Mouse (Mus musculus) brain, adult 2 months (tissue): Measurements from ENCODE around the gene Mogat1.
A peak's percentile ranks its signal among the peaks of the same experiment; 100 is the strongest.
"Not testable (repeated sequence)": the region's sequence is repeated elsewhere in the genome, so short reads cannot be mapped to it uniquely, and the experiment has no call there.

Source experiments
- DNase-seq: peaks from one replicate; pipeline ENCODE4 v3.0.0; 2011; ENCODE audit warnings: low read depth, low spot score

Mogat1 gene

DNA sequence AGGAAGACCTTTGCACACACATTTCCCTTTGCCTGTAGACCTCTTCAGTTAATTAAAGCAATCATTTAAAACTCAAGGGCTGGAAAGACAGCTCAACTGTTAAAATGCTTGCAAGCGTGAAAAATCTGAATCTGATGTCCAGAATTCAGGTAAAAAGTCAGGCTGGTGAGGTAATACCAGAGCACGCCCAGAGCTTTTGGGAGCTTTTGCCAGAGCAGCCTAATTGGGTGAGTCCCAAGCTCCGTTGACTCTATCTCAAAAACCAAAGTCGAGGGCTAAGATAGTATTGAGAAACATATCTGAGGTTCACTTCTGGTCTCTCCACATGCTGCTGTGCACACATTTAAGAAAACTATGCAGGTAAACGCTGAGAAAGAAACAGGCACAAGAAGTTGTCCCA is at the start of gene Mogat1:
TSS of gene Mogat1 (plus strand) at position 130 of the 400 bp plus-strand sequence.
- no peak for DNase-seq

DNA sequence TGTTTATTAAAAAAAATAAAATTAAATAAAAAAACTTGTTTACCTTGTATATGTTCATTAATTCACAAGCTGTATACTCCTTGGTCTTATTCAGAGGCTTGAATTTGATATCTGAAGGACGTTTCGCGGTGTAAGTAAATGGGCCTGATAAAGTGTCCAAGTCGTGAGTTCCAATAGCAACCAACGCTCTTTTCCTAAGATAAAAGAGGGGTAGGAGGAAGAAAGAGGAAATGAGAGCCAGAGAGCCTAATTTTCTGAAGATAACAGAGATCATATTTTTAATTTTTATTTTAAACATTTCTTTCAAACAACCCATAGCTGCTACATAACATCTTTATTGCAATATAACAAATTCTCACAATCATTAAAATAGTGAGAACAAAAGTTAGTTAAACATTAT is 38.4 kb upstream of the Mogat1 start:
- no peak for DNase-seq

DNA sequence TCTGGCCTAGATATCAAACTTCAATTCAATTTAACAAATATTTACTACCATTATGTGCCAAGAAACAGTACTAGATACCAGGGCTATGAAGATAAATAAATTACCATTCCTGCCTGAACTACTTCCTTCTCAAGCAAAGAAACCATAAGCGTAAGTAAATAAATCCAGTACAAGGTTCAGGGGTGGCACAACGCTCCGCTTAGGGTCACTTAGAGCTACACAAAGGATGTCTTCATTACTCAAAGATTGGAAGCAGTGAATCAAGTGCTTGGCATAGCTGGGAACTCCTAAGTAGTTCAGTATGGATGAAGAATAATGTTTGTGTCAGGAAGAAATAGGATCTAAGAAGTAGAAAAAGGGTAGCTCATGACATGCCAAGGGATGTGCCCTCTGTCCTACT is 27.4 kb upstream of the Mogat1 start:
- no peak for DNase-seq

DNA sequence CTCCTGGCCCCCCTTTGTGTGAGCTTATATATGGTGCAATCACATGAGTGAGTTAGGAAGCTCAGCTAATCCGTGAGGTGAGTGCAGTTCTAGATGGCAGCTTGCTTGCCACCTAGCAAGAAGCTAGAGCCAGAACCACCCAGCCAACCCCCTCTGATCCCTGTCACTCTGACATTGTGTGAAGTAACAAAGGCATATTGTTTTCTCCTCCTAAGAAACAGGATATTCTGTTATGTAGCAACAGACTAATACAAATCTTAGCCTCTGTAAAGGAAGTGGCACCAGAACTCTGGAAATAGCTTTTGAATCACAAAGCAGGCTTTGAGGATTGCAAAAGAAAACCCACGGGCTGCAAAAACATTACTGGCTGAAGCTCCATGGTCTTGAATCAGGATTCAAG is 26.4 kb upstream of the Mogat1 start:
- no peak for DNase-seq

DNA sequence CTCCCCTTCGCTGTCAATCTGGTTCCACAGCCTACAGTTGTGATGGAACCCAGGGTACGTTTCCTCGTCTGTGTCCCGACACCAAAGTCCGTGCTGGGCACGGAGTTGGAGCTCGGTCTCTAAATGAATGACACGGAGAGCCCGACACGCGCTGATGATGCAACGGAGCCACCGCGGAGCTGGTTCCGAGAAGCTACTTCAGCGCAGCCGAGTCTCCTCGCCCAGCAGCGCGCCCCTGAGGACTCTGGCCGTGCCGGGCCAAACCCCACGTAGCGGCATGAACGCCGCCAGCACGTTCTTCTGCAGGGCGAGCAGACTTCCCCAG is 22.4 kb upstream of the Mogat1 start:
- no peak for DNase-seq

DNA sequence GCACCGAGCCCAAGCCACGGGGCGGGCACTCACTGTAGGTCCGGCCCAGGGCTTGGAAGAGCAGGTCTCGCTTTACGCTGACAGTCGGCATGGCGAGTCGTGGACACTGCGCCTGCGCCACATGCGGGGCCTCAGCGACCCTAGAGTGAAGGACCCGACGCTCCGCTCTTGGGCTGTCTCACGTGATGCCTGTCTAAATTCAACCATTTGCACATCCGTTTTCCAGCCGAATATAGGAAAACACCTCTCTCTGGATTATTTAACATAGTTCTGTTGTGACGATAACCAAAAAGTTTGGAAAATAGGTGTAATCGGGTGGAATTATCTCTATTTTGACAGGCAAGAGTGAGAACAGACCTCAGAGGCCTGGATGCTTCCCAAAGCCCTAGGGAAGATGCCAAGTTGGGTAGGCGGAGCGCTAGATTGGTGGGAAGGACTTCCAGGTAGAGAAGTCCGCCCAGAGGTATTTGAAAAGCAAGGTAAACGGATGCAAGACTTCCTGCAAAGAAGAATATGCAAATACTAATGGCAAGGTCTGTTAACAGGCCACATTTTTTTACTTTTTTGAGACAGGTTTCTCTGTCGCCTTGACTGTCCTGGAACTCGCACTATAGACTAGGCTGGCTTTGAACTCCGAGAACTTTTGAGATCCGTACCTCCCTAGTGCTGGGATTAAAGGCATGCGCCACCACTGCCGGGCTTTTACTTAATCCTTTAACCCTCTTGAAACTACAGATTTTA is 21.9 kb upstream of the Mogat1 start, which contains the start of gene Farsb:
TSS of gene Farsb (minus strand) at position 146 of the 741 bp plus-strand sequence.
- DNase-seq: peak; percentile 97

DNA sequence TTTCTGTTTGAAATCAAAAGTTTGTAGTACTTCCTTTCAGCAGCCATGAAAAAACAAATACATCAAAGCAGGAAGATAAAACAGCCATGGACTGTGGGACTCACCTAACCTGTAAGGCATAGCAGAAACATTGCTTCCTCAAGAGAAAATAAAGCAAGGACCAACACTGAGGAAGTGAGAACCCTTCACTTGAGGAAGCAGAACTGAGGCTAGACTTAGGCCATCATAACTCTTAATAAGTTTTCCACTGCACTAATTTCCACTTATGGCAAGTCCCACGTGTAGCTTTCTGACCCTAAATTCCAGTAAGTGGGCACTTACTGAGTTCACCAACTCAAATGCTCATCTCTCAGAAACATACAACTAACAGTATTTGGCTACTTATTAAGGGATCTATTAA is 20.6 kb upstream of the Mogat1 start:
- DNase-seq: no peak

DNA sequence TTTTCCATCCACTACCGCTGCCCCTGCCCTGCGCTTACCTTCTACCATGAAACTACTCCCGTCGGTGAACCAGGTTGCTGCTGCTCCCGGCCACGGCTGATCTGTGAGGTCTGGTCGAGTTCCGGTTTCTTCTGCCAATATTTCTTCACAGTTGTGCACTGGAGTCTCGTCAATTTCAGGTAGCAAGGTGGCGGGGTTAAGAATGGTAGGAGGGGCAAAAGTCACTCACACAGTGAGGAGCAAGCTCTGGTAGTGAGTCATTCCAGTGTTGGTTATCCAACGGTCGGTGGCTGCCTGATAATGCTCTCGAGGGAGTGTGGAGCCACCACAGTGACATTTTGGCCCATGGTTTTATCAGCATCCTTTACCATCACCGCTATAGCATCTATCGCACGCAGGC is 9.8 kb upstream of the Mogat1 start:
- DNase-seq: no peak

DNA sequence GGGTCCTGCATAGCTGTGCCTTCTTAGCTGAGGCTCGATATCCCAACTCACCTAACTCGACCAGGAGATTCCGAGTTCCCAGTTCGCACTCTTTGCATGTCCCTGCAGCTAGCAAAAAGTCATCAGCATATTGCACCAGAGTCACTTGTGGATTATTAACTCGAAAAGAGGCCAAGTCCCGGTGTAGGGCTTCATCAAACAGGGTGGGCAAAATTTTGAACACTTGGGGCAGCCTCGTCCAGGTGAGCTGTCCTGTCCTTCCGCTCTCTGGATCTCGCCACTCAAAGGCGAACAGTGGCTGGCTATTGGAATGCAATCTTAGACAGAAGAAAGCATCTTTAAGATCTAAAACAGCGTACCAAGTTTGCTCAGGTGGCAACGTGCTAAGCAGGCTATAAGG is 8.9 kb upstream of the Mogat1 start:
- DNase-seq: not testable (repeated sequence)

DNA sequence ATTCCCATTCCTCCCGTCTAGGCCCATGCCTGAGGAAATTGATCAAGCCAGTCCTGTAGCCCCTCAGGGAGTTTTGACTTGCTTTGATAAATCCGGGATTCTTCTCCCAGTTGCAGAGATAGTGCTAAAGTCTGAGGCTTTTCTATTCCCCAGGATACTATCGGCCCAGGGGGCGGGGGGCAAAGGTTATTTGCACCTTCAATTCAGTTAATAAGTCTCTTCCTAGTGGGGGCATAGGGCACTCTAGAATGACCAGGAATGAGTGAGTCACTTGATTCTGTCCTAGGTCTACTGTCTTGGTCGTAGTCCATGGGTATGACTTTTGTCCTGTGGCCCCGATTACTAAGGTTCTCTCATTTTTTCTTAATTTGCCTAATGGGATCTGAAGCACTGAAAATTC is 8.3 kb upstream of the Mogat1 start:
- no peak for DNase-seq

DNA sequence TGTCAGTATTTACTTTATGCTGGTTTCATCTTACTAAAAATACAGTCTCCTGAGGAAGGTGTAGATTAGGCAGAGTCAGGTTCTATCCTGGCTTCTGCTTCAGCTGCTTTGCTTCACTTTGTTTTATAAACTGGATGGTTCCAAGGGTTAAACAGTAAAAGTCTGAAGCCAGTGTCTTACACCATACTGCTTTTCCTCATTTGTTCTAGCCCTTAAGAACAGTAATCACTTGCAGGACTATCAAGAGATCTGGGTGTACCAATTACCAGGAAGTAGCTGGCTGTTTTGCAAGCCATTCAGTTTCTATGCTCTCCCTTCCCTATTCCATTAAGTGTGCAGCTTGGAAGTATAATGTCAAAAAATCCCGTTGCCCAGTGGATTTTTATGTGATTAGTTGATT is 3.7 kb upstream of the Mogat1 start:
- no peak for DNase-seq

DNA sequence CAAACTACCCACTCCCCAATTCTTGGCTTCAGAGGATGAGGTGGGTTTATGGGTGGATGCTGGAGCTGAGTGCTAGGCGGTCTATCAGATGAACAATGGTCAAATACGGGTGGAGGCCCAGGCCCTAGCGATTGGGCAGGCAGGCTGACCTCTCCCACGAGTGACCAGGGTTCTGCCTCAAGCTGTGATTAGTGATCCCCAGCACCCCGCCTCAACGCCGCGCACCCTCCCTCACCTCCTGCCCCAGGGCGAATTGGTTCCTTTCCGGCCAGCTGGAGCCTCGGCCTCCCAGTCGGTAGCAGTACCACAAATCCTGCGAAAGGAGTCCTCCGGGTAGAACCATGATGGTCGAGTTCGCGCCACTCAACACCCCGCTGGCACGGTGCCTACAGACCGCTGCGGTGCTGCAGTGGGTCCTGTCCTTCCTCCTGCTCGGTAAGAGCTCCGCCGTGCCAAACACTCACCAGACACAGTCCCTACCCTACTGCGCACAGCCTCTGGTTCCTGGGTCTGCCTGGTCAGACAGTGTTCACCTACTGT is 900 bp downstream of the Mogat1 start, which contains the start of gene BC035947:
TSS of gene BC035947 (minus strand) at position 538 of the 540 bp plus-strand sequence.
- no peak for DNase-seq

DNA sequence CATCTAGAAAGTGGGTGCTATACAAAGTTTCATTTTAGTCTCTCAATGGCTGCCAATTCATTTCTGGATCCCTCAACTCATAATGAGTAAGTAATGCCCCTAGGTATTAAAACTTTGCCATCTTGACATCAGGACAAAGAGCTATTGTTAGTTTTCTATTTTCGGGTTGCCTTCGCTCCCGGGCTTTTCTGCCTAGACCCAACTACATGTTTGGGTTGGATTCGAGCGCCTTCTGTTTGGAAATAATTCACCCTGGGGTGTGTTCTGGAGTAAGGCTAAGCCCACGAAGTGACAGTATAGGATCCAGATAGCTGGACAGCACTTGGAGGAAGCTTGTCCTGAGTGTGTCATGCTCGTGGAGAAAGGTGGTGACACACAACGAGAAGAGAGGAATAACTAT is 2.0 kb downstream of the Mogat1 start:
- DNase-seq: no peak

DNA sequence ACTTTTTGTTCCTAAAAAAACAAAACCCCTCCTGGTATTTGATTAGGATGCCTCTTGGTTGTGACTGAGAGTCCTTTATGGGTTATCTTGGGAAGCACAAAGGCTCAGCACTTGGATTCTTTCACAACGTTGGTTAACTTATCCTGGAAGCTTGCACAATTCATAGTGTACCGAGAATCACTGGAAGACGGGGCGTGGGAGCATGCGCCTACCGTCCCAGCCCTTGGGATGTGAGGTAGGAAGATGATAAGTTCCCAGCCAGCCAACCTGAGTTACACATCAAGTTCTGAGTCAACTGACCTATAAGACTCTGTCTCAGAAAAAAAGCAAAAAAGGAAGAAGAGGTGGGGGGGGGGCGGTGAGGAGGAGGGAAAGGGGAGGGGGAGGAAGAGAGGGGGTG is 8.1 kb downstream of the Mogat1 start:
- peak; percentile 46 for DNase-seq

DNA sequence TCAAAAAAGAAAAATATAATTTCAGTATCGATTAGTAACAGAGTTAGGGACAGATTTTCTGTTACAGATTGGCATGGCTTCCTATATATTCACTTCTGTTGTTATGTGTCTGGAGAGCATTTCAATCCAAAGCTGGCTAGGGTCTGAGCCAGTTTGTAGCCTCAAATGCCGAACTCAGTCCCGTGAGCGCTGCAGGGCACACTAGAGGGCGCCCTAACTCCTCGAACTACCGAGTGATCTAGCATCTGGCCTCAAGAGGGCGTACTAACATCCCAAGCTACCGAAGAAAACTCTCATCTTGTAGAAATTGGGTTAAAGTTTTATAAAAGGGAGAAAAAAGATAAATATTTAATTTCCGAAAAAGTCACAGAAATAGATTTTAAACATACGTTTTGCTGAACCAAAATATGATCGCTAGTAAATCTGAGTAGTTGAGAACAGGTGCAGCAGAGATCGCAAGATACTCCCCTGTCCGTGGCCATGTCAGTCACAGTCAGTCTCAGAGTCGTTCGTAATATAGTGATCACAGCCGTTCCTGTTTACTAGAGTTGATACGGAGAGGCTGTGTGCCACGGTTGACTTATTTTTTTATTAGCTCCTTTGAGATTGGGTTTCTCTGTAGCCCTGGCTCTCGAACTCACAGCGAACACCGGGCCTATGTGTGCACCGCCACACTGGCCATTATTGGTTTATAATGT is 14.5 kb downstream of the Mogat1 start:
- DNase-seq: peak; percentile 85

DNA sequence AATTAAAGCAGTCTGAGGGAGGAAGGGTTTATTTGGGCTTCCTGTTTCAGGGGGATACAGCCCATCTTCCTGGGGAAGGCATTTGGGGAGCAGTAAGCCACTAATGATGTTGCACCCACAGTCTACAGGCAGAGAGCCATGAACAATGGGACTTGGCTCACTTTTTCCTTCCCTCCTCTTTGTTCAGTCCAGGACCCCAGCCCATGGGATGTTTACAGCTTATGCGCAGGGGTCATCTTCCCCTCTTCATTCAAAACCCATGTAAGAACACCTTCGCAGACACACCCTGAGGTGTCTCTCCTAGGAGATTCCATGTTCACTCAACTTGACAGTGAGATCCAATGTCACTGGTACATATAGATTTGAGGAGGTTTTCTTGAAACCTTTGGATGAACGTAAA is 17.6 kb downstream of the Mogat1 start:
- no peak for DNase-seq

DNA sequence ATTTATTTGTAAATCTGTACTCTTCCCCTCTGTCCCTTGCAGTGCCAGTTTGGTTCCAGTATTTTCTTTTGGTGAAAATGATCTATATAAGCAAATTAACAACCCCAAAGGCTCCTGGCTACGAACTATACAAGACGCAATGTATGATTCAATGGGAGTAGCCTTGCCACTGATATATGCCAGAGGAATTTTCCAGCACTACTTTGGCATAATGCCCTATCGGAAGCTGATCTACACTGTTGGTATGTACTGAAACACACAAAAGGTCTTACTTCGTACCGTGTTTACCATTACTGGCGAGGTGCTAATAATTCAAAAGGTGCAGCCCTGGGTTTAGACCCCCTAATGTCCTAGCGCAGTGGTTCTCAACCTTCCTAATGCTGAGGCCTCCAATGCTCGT is 18.2 kb downstream of the Mogat1 start:
- DNase-seq: no peak

DNA sequence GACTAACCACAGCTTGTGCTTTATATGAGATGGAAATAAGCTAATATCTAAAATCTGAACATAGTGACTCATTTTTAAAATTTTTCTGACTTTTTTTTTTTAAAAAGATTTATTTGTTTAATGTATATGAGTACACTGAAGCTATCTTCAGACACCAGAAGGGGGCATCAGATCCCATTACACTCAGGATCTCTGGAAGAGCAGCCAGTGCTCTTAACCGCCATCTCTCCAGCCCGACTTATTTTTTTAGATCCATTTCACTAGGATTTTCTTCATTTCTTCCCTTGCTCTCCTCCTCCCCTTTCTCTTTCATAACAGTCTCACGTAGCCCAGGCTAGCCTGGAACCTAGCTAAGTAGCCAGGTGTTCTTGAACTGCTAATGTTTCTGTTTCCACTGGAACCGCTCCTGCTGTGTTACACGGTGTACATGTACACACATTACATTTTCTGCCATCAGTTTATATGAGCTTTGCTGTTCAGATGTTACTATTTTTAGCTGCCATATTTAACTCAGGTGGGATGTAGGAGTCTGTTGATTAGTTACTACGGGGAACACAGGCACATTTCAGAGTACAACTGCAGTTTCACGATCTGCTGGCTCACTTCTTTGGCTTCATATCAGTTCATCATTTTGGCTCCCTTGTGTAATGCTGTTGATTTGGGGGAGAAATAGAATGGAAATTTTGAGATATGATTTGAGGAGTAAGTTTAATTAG is 19.9 kb downstream of the Mogat1 start:
- DNase-seq: peak; percentile 68

DNA sequence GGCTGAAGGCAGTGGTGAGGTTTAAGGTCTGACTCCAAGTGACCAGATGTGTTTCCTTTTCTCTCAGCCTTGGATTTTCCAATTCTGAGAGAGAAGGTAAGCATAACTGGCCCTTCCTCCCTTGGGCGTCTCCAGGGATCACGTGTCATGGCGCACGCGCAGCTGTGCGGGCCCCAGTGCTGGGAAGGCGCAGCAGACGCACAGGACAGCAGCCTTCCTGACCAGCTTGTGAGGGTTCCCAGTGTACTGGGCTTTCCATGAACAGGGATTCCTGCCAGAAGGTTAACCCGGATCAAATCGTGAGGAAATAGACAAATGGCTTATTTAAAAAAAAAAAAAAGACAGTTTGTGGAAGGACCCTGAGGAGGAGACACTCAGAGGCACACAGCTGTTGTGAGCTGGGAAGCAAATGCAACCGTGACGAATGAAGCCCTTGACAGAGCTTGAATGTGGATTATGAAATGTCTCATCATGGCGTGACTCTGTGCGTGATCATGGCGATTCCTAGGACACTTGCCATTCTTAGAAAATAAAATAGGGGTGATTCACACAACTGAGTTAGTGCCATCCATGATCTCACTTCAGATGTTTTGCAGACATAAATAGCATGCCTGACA is 21.5 kb downstream of the Mogat1 start:
- peak; percentile 51 for DNase-seq

DNA sequence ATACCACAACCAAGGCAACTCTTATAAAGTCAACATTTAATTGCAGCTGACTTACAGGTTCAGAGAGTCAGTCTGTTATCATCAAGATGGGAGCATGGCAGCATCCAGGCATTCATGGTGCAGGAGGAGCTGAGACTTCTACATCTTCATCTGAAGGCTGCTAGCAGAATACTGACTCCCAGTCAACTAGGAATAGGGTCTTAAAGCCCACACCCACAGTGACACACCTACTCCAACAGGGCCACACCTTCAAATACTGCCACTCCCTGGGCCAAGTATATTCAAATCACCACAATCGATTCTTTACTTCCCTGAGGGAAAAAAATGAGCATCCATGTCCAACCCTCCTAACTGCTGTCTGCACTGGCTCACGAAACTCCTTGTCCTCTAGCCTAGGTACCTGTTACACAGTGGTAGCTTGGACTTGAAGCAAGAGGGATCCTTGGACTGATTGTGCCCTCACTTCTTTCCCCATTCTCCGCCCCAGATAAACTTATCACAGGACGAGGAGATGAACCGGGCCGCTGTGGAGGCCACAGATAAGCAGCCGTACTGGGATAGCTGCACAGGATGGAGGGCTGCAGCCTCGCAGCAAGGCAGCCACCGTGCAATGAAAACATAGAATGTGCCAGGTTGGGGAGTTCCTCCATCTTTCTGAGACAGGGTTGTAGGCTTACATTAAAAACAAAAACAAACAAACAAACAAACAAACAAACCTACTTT is 23.8 kb downstream of the Mogat1 start:
- DNase-seq: no peak
